Mouse (Mus musculus) embryonic facial prominence, embryonic 14.5 days (tissue): ENCODE measurements around the gene Elovl5. TPM values are rescaled to one million over a fixed set of nuclear protein-coding genes. Genes with fewer than 3 reads are reported as not detected.

Experiments
- ATAC-seq: fragments of 200-750 bp; cut with Nextera tagmentation; 2 replicates; pipeline ENCODE4 v1.8.0; 2017; ENCODE audit warnings: low read depth, moderate number of reproducible peaks, moderate TSS enrichment
- DNase-seq: peaks from one replicate; pipeline ENCODE4 v3.0.0-alpha.2; 2015; ENCODE audit warnings: low spot score
- H3K27ac ChIP-seq: fragments of 300-500 bp; sonication (generic); replicated peaks from 2 replicates; pipeline ENCODE4 v1.5.1; 2014; ENCODE audit warnings: low read depth, mild to moderate bottlenecking, low read length, moderate library complexity
- H3K27me3 ChIP-seq: fragments of 300-500 bp; sonication (generic); replicated peaks from 2 replicates; pipeline ENCODE4 v1.6.1; 2014; ENCODE audit warnings: low read length; ENCODE audit not compliant: control insufficient read depth, insufficient read depth
- H3K36me3 ChIP-seq: fragments of 300-500 bp; sonication (generic); 2 replicates; pipeline ENCODE4 v1.6.1; 2014; ENCODE audit warnings: low read length, mixed read lengths; ENCODE audit not compliant: control insufficient read depth, insufficient read depth
- H3K4me1 ChIP-seq: fragments of 300-500 bp; sonication (generic); 2 replicates; pipeline ENCODE4 v1.6.1; 2014; ENCODE audit warnings: antibody characterized with exemption, low read length; ENCODE audit not compliant: control insufficient read depth, insufficient read depth
- H3K4me2 ChIP-seq: fragments of 300-500 bp; sonication (generic); 2 replicates; pipeline ENCODE4 v1.6.1; 2014; ENCODE audit warnings: low read depth, mild to moderate bottlenecking, low read length, moderate library complexity, mixed read lengths
- H3K4me3 ChIP-seq: fragments of 300-500 bp; sonication (generic); 2 replicates; pipeline ENCODE4 v1.5.1; 2014; ENCODE audit warnings: low read depth, mild to moderate bottlenecking, low read length
- H3K9ac ChIP-seq: fragments of 300-500 bp; sonication (generic); 2 replicates; pipeline ENCODE4 v1.6.1; 2014; ENCODE audit warnings: low read depth, mild to moderate bottlenecking, low read length, moderate library complexity, mixed read lengths
- H3K9me3 ChIP-seq: fragments of 300-500 bp; sonication (generic); 2 replicates; pipeline ENCODE4 v1.6.1; 2016; ENCODE audit warnings: low read length; ENCODE audit not compliant: control insufficient read depth
- WGBS: fragments of 180-500 bp; shearing (Covaris S2); extraction: QIAGEN DNeasy Blood & Tissue Kit; methylation state at CpG from one replicate; pipeline ENCODE4 v1.1.7; 2014; 5-methylcytosine and 5-hydroxymethylcytosine counted together
- polyA plus RNA-seq: library from polyadenylated mRNA; unstranded; fragments of >200 nt; fragmentation: Nextera tagmentation; extraction: Ambion mirVana; gene quantifications from 2 replicates; pipeline ENCODE4 v1.2.1, GENCODE M21; 2014

The Elovl5 gene
- polyA plus RNA-seq, 1 experiment from 2014 or later: 74.2 TPM

GRCm38 (mm10) chr9:77944195-77944594 is 27.0 kb downstream of the Elovl5 start:
- Histone ChIP-seq H3K4me3 (no peak overlapping the region), H3K4me2 (no peak overlapping the region), H3K9me3 (no peaks in the 10 kb centered on the region), H3K36me3 (no peaks in the 10 kb centered on the region), H3K27ac (no peak overlapping the region), H3K27me3 (no peaks in the 10 kb centered on the region), H3K4me1 (peaks cover 15% of the 10 kb centered on the region), H3K9ac (no peak overlapping the region)
- DNase-seq (no peak), ATAC-seq (no peak)
- WGBS: 96% methylated on average over 3 of the region's 3 CpGs

- ATAC-seq: peak; percentile 64; the same call in 1 of the 2 replicates
- H3K4me1 ChIP-seq: peaks cover 20% of the 10 kb centered on the region
- H3K9ac ChIP-seq: no peak overlapping the region
- 51% methylated on average over 6 of the region's 6 CpGs for WGBS
- H3K36me3 ChIP-seq: no peaks in the 10 kb centered on the region
- H3K4me3 ChIP-seq: no peak overlapping the region
- no peaks in the 10 kb centered on the region for H3K27me3 ChIP-seq
- no peaks in the 10 kb centered on the region for H3K9me3 ChIP-seq
- DNase-seq: peak; percentile 77
- H3K27ac ChIP-seq: peak overlapping the region; percentile 48; the same call in 1 of the 2 replicates
- no peak overlapping the region for H3K4me2 ChIP-seq
Measured at GRCm38 (mm10) chr9:77945792-77946666, 28.9 kb downstream of the Elovl5 start.

GRCm38 (mm10) chr9:77948214-77948613 is 31.1 kb downstream of the Elovl5 start:
- Histone ChIP-seq H3K27me3 (no peaks in the 10 kb centered on the region), H3K36me3 (no peaks in the 10 kb centered on the region), H3K4me3 (no peak overlapping the region), H3K9me3 (no peaks in the 10 kb centered on the region), H3K27ac (no peak overlapping the region), H3K4me2 (no peak overlapping the region), H3K4me1 (peaks cover 25% of the 10 kb centered on the region), H3K9ac (no peak overlapping the region)
- ATAC-seq: no peak
- WGBS: 80% methylated on average over 2 of the region's 2 CpGs
- DNase-seq: no peak

GRCm38 (mm10) chr9:77949753-77950268 is 32.6 kb downstream of the Elovl5 start:
- DNase-seq (peak; percentile 70), ATAC-seq (peak; percentile 52)
- Histone ChIP-seq H3K4me3 (no peak overlapping the region), H3K9ac (no peak overlapping the region), H3K4me1 (peaks cover 31% of the 10 kb centered on the region), H3K9me3 (no peaks in the 10 kb centered on the region), H3K27me3 (no peaks in the 10 kb centered on the region), H3K4me2 (peak overlapping the region; percentile 29; the same call in 1 of the 2 replicates), H3K36me3 (no peaks in the 10 kb centered on the region), H3K27ac (peak overlapping the region; percentile 63)
- 33% methylated on average over 7 of the region's 7 CpGs for WGBS

- Histone ChIP-seq H3K9ac (no peak overlapping the region), H3K9me3 (no peaks in the 10 kb centered on the region), H3K4me3 (no peak overlapping the region), H3K36me3 (no peaks in the 10 kb centered on the region), H3K4me2 (no peak overlapping the region), H3K4me1 (peaks cover 29% of the 10 kb centered on the region), H3K27ac (no peak overlapping the region), H3K27me3 (no peaks in the 10 kb centered on the region)
- 87% methylated on average over 7 of the region's 7 CpGs for WGBS
- no peak for ATAC-seq
- no peak for DNase-seq
Measured at GRCm38 (mm10) chr9:77950841-77951475, 33.8 kb downstream of the Elovl5 start.

- 73% methylated on average over 7 of the region's 7 CpGs for WGBS
- ATAC-seq (no peak), DNase-seq (no peak)
- H3K36me3 ChIP-seq: no peaks in the 10 kb centered on the region
- no peak overlapping the region for H3K9ac ChIP-seq
- H3K27me3 ChIP-seq: no peaks in the 10 kb centered on the region
- H3K4me1 ChIP-seq: peaks cover 25% of the 10 kb centered on the region
- no peak overlapping the region for H3K4me2 ChIP-seq
- no peaks in the 10 kb centered on the region for H3K9me3 ChIP-seq
- H3K4me3 ChIP-seq: no peak overlapping the region
- no peak overlapping the region for H3K27ac ChIP-seq
Measured at GRCm38 (mm10) chr9:77951971-77952370, 34.8 kb downstream of the Elovl5 start.

GRCm38 (mm10) chr9:77953053-77953452 is 35.9 kb downstream of the Elovl5 start:
- 67% methylated on average over 8 of the region's 8 CpGs for WGBS
- Histone ChIP-seq H3K27me3 (no peaks in the 10 kb centered on the region), H3K4me1 (peaks cover 25% of the 10 kb centered on the region), H3K9me3 (no peaks in the 10 kb centered on the region), H3K4me3 (no peak overlapping the region), H3K36me3 (peaks cover 6% of the 10 kb centered on the region; the same call in 1 of the 2 replicates), H3K4me2 (no peak overlapping the region), H3K9ac (no peak overlapping the region), H3K27ac (no peak overlapping the region)
- no peak for ATAC-seq
- DNase-seq: no peak

GRCm38 (mm10) chr9:77954496-77954895 is 37.3 kb downstream of the Elovl5 start:
- Histone ChIP-seq H3K4me1 (peaks cover 20% of the 10 kb centered on the region), H3K27ac (no peak overlapping the region), H3K27me3 (no peaks in the 10 kb centered on the region), H3K9me3 (no peaks in the 10 kb centered on the region), H3K36me3 (peaks cover 20% of the 10 kb centered on the region), H3K9ac (no peak overlapping the region), H3K4me3 (no peak overlapping the region), H3K4me2 (no peak overlapping the region)
- WGBS: 82% methylated on average over 7 of the region's 7 CpGs
- DNase-seq (no peak), ATAC-seq (no peak)
